Mouse (Mus musculus) bone marrow macrophage, adult 2 months (primary cell): ENCODE results near the gene Methig1. TPM values are rescaled to one million over a fixed set of nuclear protein-coding genes. Genes with fewer than 3 reads are reported as not detected.
A peak's percentile ranks its signal among the peaks of the same experiment; 100 is the strongest.

Experiments used
- H3K27ac ChIP-seq: 2 replicates; pipeline ENCODE4 v1.5.1; 2012; ENCODE audit warnings: low read depth, low read length; ENCODE audit not compliant: insufficient read depth
- H3K4me1 ChIP-seq: 2 replicates; pipeline ENCODE4 v1.6.1; 2012; ENCODE audit warnings: low read length; ENCODE audit not compliant: control insufficient read depth, insufficient read depth
- H3K4me3 ChIP-seq: 2 replicates; pipeline ENCODE4 v1.5.1; 2012; ENCODE audit warnings: mild to moderate bottlenecking, low read length, moderate library complexity; ENCODE audit not compliant: insufficient read depth
- CTCF ChIP-seq: IDR thresholded peaks from 2 replicates; pipeline ENCODE4 v1.5.1; 2012; ENCODE audit warnings: low read depth, mild to moderate bottlenecking, low read length, moderate library complexity
- POLR2A ChIP-seq: IDR thresholded peaks from 2 replicates; pipeline ENCODE4 v1.6.1; 2012; ENCODE audit warnings: mild to moderate bottlenecking, low read depth, low read length, borderline replicate concordance
- polyA plus RNA-seq: library from polyadenylated mRNA; stranded (reverse); fragments of >200 nt; gene quantifications from 2 replicates; pipeline ENCODE4 v1.2.4, GENCODE M21; 2012; ENCODE audit not compliant: missing spikeins, insufficient read depth, insufficient read length

Gene Methig1
- polyA plus RNA-seq, 1 experiment: not detected

DNA sequence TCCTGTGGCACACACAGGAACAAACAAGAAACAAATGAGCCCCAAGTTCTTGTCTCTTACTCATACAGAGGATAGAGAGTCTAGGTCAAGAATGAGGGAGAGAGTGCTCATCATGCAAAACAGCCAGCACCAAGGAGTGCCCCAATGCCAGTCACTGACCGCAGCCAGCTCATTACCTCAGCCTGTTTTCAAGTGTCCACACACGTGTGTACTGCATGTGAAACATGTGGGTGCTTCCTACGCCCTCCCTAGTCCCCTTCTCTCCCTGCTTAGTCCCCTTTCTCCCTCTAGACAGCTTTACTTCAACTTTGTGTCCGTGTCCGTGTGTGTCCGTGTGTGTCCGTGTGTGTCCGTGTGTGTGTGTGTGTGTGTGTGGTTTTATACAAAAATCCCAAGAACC is 26.7 kb downstream of the Methig1 start:
- TF ChIP-seq CTCF: no peak
- TF ChIP-seq POLR2A: no peak
- Histone ChIP-seq H3K4me1 (peaks cover 3% of the 10 kb centered on the region), H3K27ac (no peak overlapping the region), H3K4me3 (no peak overlapping the region)

DNA sequence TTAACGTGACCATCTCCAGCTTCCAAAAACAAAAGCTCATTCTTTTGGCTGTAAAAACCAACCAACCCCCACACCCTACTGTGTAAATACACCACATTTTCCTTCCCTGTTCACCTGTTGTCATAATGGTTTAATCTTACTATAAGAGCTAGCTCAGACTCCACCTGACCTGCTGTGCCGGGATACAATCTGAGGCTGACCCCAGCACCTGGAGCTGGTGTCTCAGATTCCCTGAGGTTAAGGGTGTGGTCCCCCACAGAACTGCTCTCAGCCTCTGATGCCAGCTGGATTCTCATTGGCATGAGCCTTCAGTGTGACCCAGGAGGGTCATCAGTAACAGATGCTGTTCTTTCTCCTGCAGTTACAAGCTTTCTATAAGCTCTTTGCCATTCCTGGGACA is 27.2 kb downstream of the Methig1 start:
- H3K4me1 ChIP-seq: peaks cover 3% of the 10 kb centered on the region
- H3K27ac ChIP-seq: no peak overlapping the region
- TF ChIP-seq POLR2A (no peak), CTCF (no peak)
- no peak overlapping the region for H3K4me3 ChIP-seq

DNA sequence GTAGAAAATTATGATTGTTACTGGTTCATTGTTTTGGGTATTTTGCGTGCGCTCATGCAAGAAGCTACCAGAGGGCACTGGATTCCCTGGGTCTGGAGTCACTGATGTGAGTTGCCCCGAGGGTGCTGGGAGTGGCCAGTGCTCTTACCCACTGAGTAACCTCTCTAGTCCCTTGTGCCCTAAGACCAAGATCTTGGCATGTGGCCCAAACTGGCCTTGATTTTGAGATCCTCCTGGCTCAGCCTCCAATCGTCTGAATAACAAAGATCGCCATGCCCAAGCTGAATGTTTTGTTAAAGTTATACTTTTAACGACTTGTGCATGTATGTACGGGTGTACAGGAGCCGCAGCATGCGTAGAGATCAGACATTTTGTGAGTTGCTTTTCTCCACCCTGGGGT is 32.8 kb downstream of the Methig1 start:
- no peak overlapping the region for H3K4me3 ChIP-seq
- TF ChIP-seq POLR2A: no peak
- no peak for TF ChIP-seq CTCF
- H3K27ac ChIP-seq: no peak overlapping the region
- no peaks in the 10 kb centered on the region for H3K4me1 ChIP-seq

DNA sequence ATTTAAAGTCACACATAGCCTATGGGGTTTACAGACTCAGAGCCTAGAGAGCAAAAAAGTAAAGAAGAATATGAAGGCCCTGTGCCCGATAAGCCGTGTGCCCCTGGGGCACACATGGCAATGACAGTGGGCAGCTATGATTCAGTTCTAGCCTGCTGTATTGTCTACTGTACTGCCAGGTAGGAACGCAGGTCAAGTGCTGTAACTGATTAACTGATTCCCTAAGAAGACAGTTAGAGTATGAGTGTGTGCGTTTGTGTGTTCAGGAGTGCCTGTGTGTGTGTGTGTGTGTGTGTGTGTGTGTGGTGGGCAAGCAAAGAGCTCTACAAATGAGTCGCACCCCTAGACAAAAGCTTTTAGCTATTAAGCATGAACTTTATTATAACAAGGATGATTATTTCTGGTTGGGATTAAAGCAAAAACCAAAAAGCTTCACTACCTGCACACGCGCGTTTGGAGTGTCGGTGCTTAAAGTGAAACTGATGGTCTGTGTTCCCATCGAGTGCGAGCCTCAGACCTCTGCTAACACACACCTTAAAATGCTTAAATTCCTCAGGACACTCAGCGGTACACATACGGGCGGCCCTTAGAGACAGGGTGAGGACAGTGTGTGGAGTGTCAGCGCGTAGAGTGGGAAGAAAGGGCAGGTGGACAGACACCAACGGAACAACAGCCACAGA is 34.7 kb downstream of the Methig1 start:
- TF ChIP-seq POLR2A: no peak
- no peak for TF ChIP-seq CTCF
- Histone ChIP-seq H3K4me1 (no peaks in the 10 kb centered on the region), H3K27ac (no peak overlapping the region), H3K4me3 (no peak overlapping the region)

DNA sequence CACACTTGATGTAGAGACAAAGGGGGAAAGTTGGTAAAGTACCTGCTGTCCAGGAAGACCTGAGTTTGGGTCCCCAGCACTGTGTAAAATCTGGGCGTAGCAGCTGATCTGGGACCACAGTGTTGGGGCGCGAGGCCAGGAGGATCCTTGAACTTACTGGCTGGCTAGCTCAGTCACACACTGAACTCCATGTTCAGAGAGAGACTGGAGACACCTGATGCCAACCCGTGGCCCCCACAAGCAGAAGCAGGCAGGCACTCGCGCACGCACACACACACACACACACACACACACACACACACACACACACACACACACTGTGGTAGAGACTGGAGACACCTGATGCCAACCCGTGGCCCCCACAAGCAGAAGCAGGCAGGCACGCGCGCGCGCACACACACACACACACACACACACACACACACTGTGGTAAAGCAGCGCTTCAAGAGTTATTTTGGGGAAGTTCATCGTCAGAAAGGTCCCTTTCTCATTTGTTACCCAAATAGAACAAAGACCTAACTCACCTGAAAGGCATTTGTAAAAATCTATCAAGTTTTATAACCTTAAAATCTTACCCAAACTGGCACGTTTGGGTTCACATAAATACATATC is 35.4 kb downstream of the Methig1 start:
- TF ChIP-seq CTCF: no peak
- no peak for TF ChIP-seq POLR2A
- Histone ChIP-seq H3K27ac (no peak overlapping the region), H3K4me1 (no peaks in the 10 kb centered on the region), H3K4me3 (no peak overlapping the region)

DNA sequence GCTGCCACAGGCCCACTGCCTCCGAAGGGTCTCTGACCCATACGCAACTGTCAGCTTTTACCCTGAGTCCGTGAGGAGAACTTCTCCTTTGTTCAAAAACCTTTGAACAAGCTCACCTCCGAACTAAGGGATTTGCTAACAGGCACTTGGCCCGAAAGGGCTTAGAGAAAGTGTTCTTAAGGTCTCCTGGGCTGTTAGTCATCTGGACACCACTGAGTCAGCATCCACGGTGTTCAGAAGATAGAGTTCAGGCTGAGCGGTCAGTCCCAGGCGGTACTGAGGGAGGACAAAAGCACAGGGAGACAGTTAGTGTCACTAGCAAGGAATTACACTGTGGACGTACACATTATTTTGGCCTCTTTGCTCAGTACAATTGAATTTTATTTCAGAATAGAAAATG is 35.9 kb downstream of the Methig1 start:
- Histone ChIP-seq H3K27ac (no peak overlapping the region), H3K4me3 (no peak overlapping the region), H3K4me1 (no peaks in the 10 kb centered on the region)
- no peak for TF ChIP-seq POLR2A
- no peak for TF ChIP-seq CTCF

DNA sequence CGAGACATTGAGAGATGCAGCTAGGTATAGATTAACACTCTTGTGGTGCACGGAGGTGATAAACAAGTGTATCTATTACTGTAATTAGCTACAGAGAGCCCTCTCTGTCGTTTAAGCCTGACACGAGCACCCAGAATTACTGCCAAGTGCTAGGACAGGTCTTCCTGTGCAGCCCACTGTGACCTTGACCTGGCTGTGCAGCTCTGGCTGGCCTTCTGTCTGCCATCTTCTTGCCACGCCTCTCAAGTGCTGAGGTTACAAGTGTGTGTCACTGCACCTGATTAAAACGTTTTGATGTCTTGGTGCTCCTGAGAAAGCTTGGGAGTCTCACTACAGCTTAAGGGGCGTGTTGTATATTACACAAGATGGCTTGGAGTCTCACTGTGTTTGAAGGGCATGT is 38.1 kb downstream of the Methig1 start:
- Histone ChIP-seq H3K4me1 (no peaks in the 10 kb centered on the region), H3K27ac (no peak overlapping the region), H3K4me3 (no peak overlapping the region)
- TF ChIP-seq CTCF: no peak

DNA sequence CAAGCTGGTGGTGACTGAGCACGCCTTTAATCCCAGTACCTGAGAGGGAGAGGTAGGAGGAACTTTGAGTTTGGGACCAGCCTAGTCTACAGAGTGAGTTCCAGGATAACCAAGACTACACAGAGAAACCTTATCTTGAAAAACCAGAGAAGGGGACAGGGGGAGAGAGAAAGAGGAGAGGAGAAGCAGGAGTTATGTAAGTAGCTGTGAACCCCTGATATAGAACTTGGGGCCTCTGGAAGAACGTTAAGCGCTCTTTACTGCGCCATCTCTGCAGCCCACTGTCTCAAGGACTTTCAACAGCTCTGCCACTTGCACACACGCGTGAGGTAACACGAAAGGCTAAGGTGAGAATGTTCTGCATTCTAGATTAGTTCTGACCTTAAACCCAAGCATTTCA is 38.6 kb downstream of the Methig1 start:
- Histone ChIP-seq H3K4me3 (no peak overlapping the region), H3K4me1 (no peaks in the 10 kb centered on the region), H3K27ac (no peak overlapping the region)
- TF ChIP-seq CTCF: no peak
- no peak for TF ChIP-seq POLR2A

DNA sequence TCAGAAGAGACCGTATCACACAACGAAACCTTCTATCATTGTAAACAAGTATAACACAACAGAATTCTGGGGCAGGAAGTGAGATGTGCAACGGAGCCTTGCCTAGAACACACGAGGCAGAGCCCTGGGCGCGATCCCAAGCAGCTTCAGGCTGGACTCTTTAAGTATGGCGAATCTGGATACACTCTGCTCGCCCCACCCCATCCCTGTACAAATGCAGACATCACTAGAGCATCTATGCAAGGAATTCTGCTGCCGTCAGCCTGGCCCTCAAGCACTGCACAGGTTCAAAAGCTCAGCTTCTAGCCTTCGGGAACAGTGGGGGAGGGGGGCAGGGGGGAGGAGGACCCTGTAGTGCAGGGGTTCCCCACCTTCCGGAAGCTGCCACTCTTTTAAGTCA is 40.1 kb downstream of the Methig1 start:
- no peak overlapping the region for H3K4me3 ChIP-seq
- H3K27ac ChIP-seq: no peak overlapping the region
- no peak for TF ChIP-seq CTCF
- TF ChIP-seq POLR2A: no peak
- H3K4me1 ChIP-seq: no peaks in the 10 kb centered on the region

DNA sequence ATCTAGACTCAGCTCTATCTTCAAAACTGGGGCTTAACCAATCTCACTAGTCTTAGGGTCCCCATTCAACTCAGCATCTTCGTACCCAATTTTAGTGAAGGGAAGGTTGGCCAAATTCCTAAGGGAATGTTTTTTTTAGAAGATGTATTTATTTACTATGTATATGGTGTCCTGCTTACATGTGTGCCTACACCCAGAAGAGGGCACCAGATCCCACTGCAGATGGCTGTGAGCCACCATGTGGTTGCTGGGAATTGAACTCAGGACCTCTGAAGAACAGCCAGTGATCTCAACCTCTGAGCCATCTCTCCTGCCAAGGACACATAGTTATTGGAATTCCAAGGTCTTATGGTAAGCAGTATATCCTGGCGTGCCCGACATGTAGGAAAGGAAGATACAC is 42.6 kb downstream of the Methig1 start:
- H3K27ac ChIP-seq: no peak overlapping the region
- no peak overlapping the region for H3K4me3 ChIP-seq
- TF ChIP-seq POLR2A (no peak), CTCF (peak; percentile 14; the same call in 1 of the 2 replicates)
- H3K4me1 ChIP-seq: no peaks in the 10 kb centered on the region
